Mouse (Mus musculus) erythroblast, embryonic 14.5 days (primary cell): ENCODE results near the gene Adamts2.

Experiments used
- GATA1 ChIP-seq: IDR thresholded peaks from 2 replicates; pipeline ENCODE4 v1.6.1; 2012; ENCODE audit warnings: low read length, inconsistent platforms, mixed read lengths
- TAL1 ChIP-seq: IDR thresholded peaks from 3 replicates; pipeline ENCODE4 v1.6.1; 2012; ENCODE audit warnings: low read length, inconsistent platforms, mixed read lengths

DNA sequence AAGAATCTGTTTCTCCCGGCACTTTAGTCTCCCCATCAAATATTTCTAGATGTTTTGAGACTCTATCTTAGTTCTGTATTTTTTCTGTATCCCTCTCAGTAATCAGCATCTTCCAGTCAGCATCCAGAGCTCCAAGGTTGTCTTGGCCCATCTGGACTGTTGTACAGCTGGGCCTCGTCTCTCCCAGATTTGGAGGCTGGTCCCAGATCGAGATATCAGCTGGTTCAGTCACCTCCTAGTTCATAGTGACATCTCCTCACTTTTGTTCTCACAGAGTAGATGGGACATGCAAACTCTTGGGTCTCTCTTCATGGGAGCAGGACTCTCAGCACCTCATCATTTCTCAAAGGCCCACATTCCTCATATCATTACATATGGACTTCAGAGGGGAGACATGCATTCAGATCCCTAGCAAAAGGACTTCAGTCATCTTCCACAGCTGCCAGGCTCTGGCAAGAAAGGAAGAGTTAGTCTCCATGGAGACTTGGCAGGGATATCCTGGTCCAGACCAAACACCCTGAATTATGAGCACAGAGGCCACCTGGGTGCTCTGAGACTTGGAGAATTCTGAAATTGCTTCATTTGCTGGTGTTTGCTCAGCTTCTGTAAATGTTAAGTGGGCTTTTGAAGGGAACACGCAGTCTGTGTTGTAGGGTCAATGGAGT is 46.4 kb downstream of the Adamts2 start:
- TF ChIP-seq GATA1 (no peak), TAL1 (no peak)
